Mouse (Mus musculus): ENCODE measurements around the gene Gm30191. TPM values are rescaled to one million over a fixed set of nuclear protein-coding genes. Genes with fewer than 3 reads are reported as not detected.
"Not testable (repeated sequence)": the region's sequence is repeated elsewhere in the genome, so short reads cannot be mapped to it uniquely, and the experiment has no call there.

The Gm30191 gene
- total RNA-seq, 2 experiments from 2014 or later: not detected

DNA sequence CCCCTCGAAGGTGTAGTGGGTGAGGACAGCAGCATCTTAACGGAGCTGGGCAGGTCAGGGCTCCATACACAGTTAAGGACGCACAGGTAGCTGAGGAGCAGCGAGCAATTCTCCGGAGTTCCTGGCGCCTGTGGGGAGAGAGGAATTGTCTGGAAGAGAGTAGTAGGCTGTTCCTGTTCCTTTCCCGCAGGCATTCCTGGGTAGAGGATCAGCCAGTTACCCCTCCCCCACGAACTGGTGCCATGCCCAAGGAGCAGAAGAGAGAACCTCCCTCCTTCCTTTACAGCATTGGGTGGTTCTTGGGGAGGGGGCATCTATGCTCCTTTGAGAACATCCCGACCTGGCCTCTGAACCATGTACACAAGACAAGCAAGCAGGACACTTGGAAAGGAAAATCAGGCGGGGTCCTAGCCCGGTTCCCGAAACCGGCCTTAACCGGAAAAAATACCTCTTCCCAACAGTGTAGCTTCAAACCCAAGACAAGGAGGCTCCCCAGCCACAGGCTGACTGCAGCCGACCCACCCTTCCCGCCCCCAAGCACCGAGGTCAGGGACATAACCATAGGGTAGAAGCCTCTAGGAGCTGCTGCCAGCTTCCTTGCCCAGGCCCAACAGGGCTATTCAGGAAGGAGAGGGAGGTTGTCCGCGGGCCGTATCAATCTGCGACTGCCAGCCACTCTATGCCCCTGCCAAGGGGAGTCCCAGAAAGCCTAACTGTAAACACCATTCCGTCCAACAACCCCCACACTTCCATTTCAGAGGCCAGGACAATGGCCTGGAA is 5.6 kb downstream of the Gm30191 start:
- no peak for DNase-seq

- DNase-seq: no peak
Observed at GRCm38 (mm10) chr4:134252911-134253721, 6.4 kb downstream of the Gm30191 start.

DNA sequence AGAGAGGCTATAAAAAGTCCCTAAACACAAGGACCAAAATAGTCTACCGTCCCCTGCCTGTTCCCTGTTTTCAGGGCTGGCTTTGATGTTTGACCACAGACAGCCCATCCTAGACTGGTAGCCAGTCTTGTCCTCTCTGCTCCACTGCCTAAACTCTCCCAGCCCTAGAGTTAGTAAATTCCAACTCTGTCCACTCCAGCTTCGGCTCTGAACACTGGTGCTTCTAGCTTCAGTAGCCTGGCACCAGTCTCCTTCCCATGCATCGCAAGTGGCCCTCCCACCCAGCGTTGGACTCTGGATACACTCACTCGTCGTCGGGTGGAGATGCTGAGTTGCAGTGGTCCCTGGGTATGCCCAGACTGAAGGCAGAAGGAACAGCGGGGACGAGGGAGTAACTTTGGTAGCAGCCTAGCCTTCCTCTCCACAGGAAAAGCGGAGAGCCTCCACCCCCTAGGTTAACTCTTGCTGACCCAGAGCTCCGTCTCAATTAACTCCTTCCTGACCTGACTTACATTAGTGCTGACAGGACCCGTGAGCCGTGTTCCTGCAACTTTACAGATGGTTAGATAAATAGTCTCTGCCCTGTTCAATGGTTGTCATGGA is 7.1 kb downstream of the Gm30191 start, which contains the start of gene Grrp1:
TSS of gene Grrp1 (minus strand) at position 385 of the 603 bp plus-strand sequence.
- no peak for DNase-seq

- no peak for DNase-seq
Observed at GRCm38 (mm10) chr4:134254835-134255234, 8.1 kb downstream of the Gm30191 start.

- DNase-seq: no peak
Observed at GRCm38 (mm10) chr4:134255854-134256253, 9.1 kb downstream of the Gm30191 start.

DNA sequence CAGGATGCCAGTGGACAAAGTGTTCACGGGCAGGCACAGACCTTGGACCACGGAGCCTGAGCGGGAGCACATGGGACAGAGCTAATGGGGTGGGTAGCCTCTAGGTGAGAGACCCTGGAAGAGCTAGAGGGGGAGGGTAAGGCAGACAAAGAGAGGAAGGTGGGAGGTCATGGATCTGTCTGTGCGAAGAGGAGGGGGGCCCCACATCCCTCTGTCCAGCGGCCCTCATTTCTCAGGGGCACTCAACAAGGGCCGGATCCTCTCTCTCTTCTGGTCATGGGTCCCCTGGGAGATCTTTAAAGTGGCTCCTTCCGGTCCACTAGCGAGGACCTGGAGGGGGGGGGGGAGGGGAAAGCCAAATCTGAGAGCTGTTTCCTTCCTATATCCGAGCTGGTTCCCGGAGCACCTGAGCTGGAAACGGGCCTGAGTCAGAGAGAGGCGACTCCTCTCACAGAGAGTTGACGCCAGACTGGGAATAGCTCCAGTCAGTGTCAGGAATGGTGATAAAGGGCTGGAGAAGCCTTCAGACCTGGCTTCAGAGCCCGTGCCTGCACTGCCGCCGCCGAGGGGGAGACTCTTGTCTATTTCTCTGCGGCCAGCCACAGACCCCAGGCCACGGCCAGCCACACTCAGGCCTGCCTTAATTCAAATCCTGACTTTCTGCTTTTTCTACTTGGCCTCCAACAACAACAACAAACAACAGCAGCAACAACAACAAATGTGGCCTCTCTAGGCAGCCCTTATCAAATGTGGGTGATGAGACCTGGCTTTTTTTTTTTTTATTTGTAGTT is 9.9 kb downstream of the Gm30191 start:
- DNase-seq: no peak

GRCm38 (mm10) chr4:134257198-134258009 is 10.7 kb downstream of the Gm30191 start:
- no peak for DNase-seq

GRCm38 (mm10) chr4:134258354-134258753 is 11.6 kb downstream of the Gm30191 start:
- DNase-seq: no peak

GRCm38 (mm10) chr4:134263191-134263590 is 16.5 kb downstream of the Gm30191 start:
- DNase-seq: no peak

- DNase-seq: no peak
Observed at GRCm38 (mm10) chr4:134265860-134266585, 19.3 kb downstream of the Gm30191 start.

DNA sequence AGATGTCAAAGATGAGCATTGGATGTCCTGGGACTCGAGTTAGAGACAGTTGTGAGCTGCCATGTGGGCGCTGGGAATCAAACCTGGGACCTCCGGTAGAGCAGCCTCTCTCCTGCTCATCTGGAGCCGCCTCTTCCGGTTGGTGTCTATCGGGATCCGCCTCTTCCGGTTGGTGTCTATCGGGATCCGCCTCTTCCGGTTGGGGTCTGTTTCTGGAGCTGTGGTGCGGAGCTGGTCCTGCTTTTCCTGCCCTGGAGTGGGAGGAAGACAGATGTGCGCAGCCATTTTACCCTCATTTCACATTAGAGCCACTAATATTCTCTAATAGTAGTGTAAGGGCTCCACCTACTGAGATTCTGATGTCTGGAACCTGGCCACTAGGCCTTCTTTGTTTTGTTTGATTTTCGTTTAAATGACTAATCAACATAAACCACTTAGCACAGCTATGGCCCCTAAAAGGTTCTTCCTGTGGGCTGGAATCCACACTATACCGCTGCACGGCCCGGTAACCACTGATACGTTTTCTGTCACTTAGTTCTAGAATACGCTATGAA is 21.4 kb downstream of the Gm30191 start:
- DNase-seq: no peak

- DNase-seq: not testable (repeated sequence)
Observed at GRCm38 (mm10) chr4:134269622-134270021, 22.9 kb downstream of the Gm30191 start.

- no peak for DNase-seq
Observed at GRCm38 (mm10) chr4:134271979-134272378, 25.2 kb downstream of the Gm30191 start.

DNA sequence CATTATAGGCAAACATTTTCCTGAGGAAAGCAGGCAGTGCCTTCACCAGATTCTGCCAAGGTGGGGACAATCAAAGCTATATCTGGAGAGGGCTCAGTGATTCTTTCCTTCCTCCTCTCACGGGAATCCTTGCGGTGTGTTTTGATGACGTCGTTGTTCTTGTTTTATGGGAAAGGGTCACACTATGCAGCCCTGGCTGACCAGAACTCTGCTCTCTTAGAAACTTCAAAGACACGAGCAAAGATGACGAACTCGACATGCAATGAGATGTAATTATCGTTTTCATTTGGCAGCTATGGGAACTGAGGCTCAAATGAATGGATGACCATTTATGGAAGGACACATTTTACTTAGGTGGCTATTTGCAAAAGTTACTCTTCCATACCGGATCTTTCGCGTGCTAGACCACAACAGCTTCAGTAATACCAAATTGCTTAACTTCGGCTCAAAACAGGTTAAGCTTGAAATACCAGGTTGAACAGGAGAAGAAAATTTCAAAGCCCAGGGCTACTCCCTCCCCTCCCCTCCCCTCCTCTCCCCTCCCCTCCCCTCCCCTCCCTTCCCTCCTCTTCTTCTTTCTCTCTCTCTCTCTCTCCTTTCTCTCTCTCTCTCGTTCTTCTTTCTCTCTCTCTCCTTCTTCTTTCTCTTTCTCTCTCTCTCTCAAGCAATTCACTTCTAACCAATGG is 26.1 kb downstream of the Gm30191 start:
- no peak for DNase-seq

GRCm38 (mm10) chr4:134273417-134274345 is 26.9 kb downstream of the Gm30191 start:
- no peak for DNase-seq

GRCm38 (mm10) chr4:134284942-134285341 is 38.2 kb downstream of the Gm30191 start:
- DNase-seq: no peak

GRCm38 (mm10) chr4:134286226-134287167 is 39.8 kb downstream of the Gm30191 start:
- no peak for DNase-seq

Data from layer of hippocampus, postnatal 36 days (tissue).